In the genomic region with DNA sequence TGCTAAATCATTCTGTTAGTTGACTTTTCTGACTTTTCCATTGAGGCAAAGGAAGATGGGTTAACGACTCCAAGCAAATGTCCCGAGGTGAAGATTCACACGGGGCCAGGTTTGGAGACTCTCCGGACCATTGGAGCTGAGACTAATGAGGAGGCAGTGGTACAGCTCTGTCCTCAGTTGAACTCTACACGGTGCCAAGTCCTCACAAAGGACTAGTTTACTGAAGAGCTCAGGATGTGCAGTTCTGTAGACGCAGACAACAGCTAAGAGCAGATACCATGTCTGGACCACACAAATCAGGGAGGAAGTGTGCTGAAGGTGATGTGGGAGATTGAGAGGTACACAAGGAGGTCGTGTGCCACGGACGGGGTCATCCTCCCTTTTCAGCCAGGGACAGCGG, we compare ENCODE assay signal across 18 mouse cellular contexts. TPM values are rescaled to one million over a fixed set of nuclear protein-coding genes. Genes with fewer than 3 reads are reported as not detected.
"Had no signal": no experiment of that assay in that cellular context is flagged by ENCODE, and none has a peak within 500 bp of the region (broad histone marks: within the 10 kb centered on the region; RNA-seq: fewer than 3 reads in every experiment).

No protein-coding gene starts in this region.

- H3K27ac ChIP-seq: kidney, embryonic 15.5 days; limb, embryonic 13.5 days; liver, embryonic 14.5 days; midbrain, embryonic 15.5 days; neural tube, embryonic 12.5 days; stomach, postnatal 0 days had no signal

- H3K9ac ChIP-seq: kidney, embryonic 15.5 days; limb, embryonic 13.5 days; liver, embryonic 14.5 days; midbrain, embryonic 15.5 days; neural tube, embryonic 12.5 days had no signal

- H3K9me3 ChIP-seq: kidney, embryonic 15.5 days; limb, embryonic 13.5 days; midbrain, embryonic 15.5 days; neural tube, embryonic 12.5 days had no signal

- H3K4me2 ChIP-seq: kidney, embryonic 15.5 days; limb, embryonic 13.5 days; midbrain, embryonic 15.5 days; neural tube, embryonic 12.5 days had no signal

- H3K27me3 ChIP-seq: midbrain, embryonic 15.5 days; neural tube, embryonic 12.5 days had no signal

- ATAC-seq: midbrain, embryonic 15.5 days had no signal

- H3K36me3 ChIP-seq: kidney, embryonic 15.5 days; limb, embryonic 13.5 days; midbrain, embryonic 15.5 days; neural tube, embryonic 12.5 days had no signal

- H3K4me1 ChIP-seq: limb, embryonic 13.5 days had no signal

- DNase-seq: kidney, adult 2 months; kidney, postnatal 14 days; layer of hippocampus, postnatal 36 days; left cerebral cortex, postnatal 4 days; lung, adult 2 months; lung, postnatal 36 days; thymus, adult 2 months; thymus, postnatal 36 days had no signal

- H3K4me3 ChIP-seq: kidney, embryonic 15.5 days; limb, embryonic 13.5 days; midbrain, embryonic 15.5 days; neural tube, embryonic 12.5 days had no signal

RNA-seq across cellular contexts. Expression of a gene that starts 17.3 kb away (rescaled TPM):
- total RNA-seq: monocyte, adult 5-6 weeks; neutrophil, adult 5-6 weeks had no signal

RNA-seq across cellular contexts. Expression of a gene that starts 29.2 kb away (rescaled TPM):
- total RNA-seq: megakaryocyte progenitor cell, adult 5-6 weeks; monocyte, adult 5-6 weeks; neutrophil, adult 5-6 weeks had no signal
- polyA plus RNA-seq: kidney, embryonic 15.5 days; lung, adult 2 months; lung, postnatal 0 days had no signal
